Mouse (Mus musculus) thymus, adult 2 months (tissue): Measurements from ENCODE around the gene Cavin1.

Source experiments
- CTCF ChIP-seq: fragments of 200-500 bp; IDR thresholded peaks from 2 replicates; pipeline ENCODE4 v1.5.1; 2012; ENCODE audit warnings: mild to moderate bottlenecking, control low read depth, low read length, moderate library complexity, borderline replicate concordance; ENCODE audit not compliant: control insufficient read depth, poor library complexity, insufficient read depth; ENCODE audit errors: extremely low read depth
- POLR2A ChIP-seq: fragments of 200-500 bp; IDR thresholded peaks from 2 replicates; pipeline ENCODE4 v1.6.1; 2012; ENCODE audit warnings: mild to moderate bottlenecking, low read length, control low read depth, moderate library complexity; ENCODE audit not compliant: control insufficient read depth, poor library complexity, insufficient read depth; ENCODE audit errors: extremely low read depth

DNA sequence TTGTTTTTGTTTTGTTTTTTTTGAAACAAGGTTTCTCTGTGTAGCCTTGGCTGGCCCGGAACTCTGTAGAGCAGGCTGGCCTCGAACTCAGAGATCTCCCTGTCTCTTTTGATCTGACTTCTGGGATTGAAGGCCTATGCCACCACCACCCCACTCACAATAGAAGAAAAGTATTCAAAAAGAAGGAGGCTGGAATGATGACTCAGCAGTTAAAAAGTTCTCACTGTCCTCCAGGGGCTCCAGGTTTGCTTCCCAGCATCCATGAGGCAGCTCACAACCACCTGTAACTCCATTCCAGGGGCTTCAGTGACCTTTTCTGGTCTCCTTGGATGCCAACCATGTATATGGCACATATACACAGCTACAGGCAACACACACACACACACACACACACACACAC lies 28.1 kb upstream of the Cavin1 start:
- TF ChIP-seq CTCF (no peak), POLR2A (no peak)
